Mouse (Mus musculus) embryonic facial prominence, embryonic 14.5 days (tissue): ENCODE measurements around the gene Pus10. TPM values are rescaled to one million over a fixed set of nuclear protein-coding genes. Genes with fewer than 3 reads are reported as not detected.
"Not testable (repeated sequence)": the region's sequence is repeated elsewhere in the genome, so short reads cannot be mapped to it uniquely, and the experiment has no call there.

ENCODE experiments used
- ATAC-seq: fragments of 200-750 bp; cut with Nextera tagmentation; 2 replicates; pipeline ENCODE4 v1.8.0; 2017; ENCODE audit warnings: low read depth, moderate number of reproducible peaks, moderate TSS enrichment
- DNase-seq: peaks from one replicate; pipeline ENCODE4 v3.0.0-alpha.2; 2015; ENCODE audit warnings: low spot score
- H3K27ac ChIP-seq: fragments of 300-500 bp; sonication (generic); replicated peaks from 2 replicates; pipeline ENCODE4 v1.5.1; 2014; ENCODE audit warnings: low read depth, mild to moderate bottlenecking, low read length, moderate library complexity
- H3K27me3 ChIP-seq: fragments of 300-500 bp; sonication (generic); replicated peaks from 2 replicates; pipeline ENCODE4 v1.6.1; 2014; ENCODE audit warnings: low read length; ENCODE audit not compliant: control insufficient read depth, insufficient read depth
- H3K36me3 ChIP-seq: fragments of 300-500 bp; sonication (generic); 2 replicates; pipeline ENCODE4 v1.6.1; 2014; ENCODE audit warnings: low read length, mixed read lengths; ENCODE audit not compliant: control insufficient read depth, insufficient read depth
- H3K4me1 ChIP-seq: fragments of 300-500 bp; sonication (generic); 2 replicates; pipeline ENCODE4 v1.6.1; 2014; ENCODE audit warnings: antibody characterized with exemption, low read length; ENCODE audit not compliant: control insufficient read depth, insufficient read depth
- H3K4me2 ChIP-seq: fragments of 300-500 bp; sonication (generic); 2 replicates; pipeline ENCODE4 v1.6.1; 2014; ENCODE audit warnings: low read depth, mild to moderate bottlenecking, low read length, moderate library complexity, mixed read lengths
- H3K4me3 ChIP-seq: fragments of 300-500 bp; sonication (generic); 2 replicates; pipeline ENCODE4 v1.5.1; 2014; ENCODE audit warnings: low read depth, mild to moderate bottlenecking, low read length
- H3K9ac ChIP-seq: fragments of 300-500 bp; sonication (generic); 2 replicates; pipeline ENCODE4 v1.6.1; 2014; ENCODE audit warnings: low read depth, mild to moderate bottlenecking, low read length, moderate library complexity, mixed read lengths
- H3K9me3 ChIP-seq: fragments of 300-500 bp; sonication (generic); 2 replicates; pipeline ENCODE4 v1.6.1; 2016; ENCODE audit warnings: low read length; ENCODE audit not compliant: control insufficient read depth
- WGBS: fragments of 180-500 bp; shearing (Covaris S2); extraction: QIAGEN DNeasy Blood & Tissue Kit; methylation state at CpG from one replicate; pipeline ENCODE4 v1.1.7; 2014; 5-methylcytosine and 5-hydroxymethylcytosine counted together
- polyA plus RNA-seq: library from polyadenylated mRNA; unstranded; fragments of >200 nt; fragmentation: Nextera tagmentation; extraction: Ambion mirVana; gene quantifications from 2 replicates; pipeline ENCODE4 v1.2.1, GENCODE M21; 2014

Pus10 gene
- polyA plus RNA-seq, 1 experiment from 2014 or later: 19.0 TPM

DNA sequence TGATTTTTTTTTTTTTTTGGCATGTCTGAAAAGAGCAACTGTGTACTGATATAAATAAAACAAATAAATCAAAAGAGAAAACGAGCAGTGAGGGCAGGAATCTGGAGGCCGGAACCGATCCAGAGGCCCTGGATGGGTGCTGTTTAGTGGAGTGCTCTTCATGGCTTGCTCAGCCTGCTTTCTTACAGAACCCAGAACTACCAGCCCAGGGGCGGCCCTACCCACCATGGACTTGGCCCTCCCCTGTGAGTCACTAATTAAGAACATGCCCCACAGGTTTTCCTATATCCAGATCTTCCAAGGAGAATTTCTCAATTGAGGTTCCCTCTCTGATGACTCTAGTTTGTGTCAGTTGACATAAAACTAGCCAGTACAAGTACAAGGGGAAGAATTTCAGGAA lies 80.6 kb downstream of the Pus10 start:
- Histone ChIP-seq H3K27me3 (no peaks in the 10 kb centered on the region), H3K36me3 (peaks cover 8% of the 10 kb centered on the region; the same call in 1 of the 2 replicates), H3K4me3 (no peak overlapping the region), H3K9me3 (no peaks in the 10 kb centered on the region), H3K27ac (no peak overlapping the region), H3K9ac (no peak overlapping the region), H3K4me2 (no peak overlapping the region), H3K4me1 (no peaks in the 10 kb centered on the region)
- 66% methylated on average over 4 of the region's 4 CpGs for WGBS
- no peak for ATAC-seq
- no peak for DNase-seq

DNA sequence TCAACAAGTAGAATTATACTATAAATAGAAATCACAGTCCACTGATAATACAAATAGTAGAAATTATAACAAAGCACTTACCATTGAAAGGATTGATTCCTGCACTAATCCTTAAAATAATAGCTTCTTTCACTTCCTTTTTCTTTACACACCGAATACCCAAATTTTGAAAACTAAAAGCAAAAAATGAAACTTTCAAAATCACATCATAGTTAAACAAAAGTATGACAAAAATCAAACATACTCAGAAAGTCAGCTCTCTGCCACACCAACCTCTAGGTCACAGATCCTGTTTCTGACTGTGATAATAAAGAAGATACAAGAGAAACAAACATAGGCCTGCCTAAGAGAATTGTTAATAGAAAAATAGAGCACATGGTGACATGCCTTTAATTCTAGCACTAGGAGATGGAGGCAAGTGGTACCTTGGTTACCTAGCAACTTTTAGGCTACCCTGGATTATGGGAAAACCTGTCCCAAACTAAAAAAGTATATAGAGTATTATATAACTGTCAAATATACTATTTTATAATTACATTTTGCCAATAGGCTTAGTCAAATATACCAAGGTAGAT lies 87.7 kb downstream of the Pus10 start:
- WGBS: 79% methylated on average over 1 of the region's 1 CpGs
- no peak overlapping the region for H3K9ac ChIP-seq
- no peak overlapping the region for H3K4me2 ChIP-seq

DNA sequence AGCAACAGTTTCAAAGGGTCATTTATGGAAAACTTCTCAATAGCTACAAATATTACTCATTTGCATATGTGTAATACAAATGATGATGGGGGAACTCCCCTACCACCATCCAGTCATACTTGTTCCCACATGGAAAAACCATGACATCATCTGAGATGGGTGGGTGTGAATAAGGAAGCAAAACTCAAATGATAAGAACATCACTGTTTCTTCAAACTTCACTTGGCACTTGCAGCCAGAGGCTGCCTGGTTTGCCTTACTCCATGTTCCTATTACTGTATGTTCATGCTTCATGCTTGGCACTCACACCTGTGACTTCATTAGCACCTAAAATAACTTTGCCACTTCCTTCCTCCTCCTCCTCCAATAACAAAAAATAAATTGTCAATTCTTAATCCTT lies 88.9 kb downstream of the Pus10 start:
- no peak overlapping the region for H3K9ac ChIP-seq
- H3K4me2 ChIP-seq: no peak overlapping the region
- no peaks in the 10 kb centered on the region for H3K4me1 ChIP-seq
- ATAC-seq (no peak), DNase-seq (no peak)
- no peaks in the 10 kb centered on the region for H3K27me3 ChIP-seq
- no peak overlapping the region for H3K27ac ChIP-seq
- no peaks in the 10 kb centered on the region for H3K9me3 ChIP-seq
- H3K36me3 ChIP-seq: no peaks in the 10 kb centered on the region
- no peak overlapping the region for H3K4me3 ChIP-seq

More for the DNA sequence above, 87.7 kb downstream of the Pus10 start:
- no peaks in the 10 kb centered on the region for H3K36me3 ChIP-seq
- no peak overlapping the region for H3K27ac ChIP-seq
- ATAC-seq (no peak), DNase-seq (no peak)
- H3K9me3 ChIP-seq: no peaks in the 10 kb centered on the region
- H3K4me3 ChIP-seq: no peak overlapping the region
- no peaks in the 10 kb centered on the region for H3K27me3 ChIP-seq
- no peaks in the 10 kb centered on the region for H3K4me1 ChIP-seq

DNA sequence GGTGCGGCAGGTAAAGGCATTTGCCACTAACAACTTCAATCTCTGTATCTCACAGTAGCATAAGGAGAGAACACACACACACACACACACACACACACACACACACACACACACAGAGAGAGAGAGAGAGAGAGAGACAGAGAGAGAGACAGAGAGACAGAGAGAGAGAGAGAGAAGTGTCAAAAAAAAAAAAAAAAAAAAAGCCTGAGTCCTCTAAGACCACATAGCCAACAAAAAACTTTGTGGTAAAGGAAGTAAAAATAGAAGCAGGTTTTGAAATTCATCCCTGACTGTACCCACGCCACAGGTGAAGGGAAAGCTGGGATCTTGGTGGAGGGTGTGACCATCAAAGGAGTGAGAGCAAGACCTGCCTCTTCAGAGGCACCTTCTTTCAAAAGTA lies 92.7 kb downstream of the Pus10 start:
- Histone ChIP-seq H3K4me1 (no peaks in the 10 kb centered on the region), H3K27me3 (no peaks in the 10 kb centered on the region), H3K27ac (no peak overlapping the region), H3K4me3 (no peak overlapping the region), H3K9ac (no peak overlapping the region), H3K9me3 (no peaks in the 10 kb centered on the region), H3K36me3 (no peaks in the 10 kb centered on the region), H3K4me2 (no peak overlapping the region)
- DNase-seq: no peak
- no peak for ATAC-seq
- 79% methylated on average over 2 of the region's 2 CpGs for WGBS

DNA sequence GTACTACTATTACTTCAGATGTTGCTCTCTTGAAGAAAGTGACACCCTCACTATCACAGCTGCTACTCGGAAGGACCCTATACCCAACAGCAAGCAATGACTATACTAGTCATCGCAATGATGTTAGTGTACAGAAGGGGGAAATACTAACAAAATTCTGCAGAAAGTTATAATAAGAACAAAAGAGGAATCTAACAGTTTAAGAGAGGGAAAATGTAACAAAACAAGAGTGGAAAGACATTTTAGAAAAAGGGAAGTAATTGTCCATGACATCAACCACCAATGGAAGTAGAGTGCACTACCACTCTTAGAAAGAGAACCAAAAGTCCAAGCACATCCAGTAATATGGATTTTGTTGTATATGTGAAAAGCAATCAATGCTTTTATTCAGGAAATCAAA lies 97.2 kb downstream of the Pus10 start:
- Histone ChIP-seq H3K4me2 (no peak overlapping the region), H3K9me3 (no peaks in the 10 kb centered on the region), H3K4me3 (no peak overlapping the region), H3K4me1 (no peaks in the 10 kb centered on the region), H3K27ac (no peak overlapping the region), H3K9ac (no peak overlapping the region), H3K36me3 (no peaks in the 10 kb centered on the region), H3K27me3 (no peaks in the 10 kb centered on the region)
- WGBS: 92% methylated on average over 2 of the region's 2 CpGs
- DNase-seq (no peak), ATAC-seq (no peak)

DNA sequence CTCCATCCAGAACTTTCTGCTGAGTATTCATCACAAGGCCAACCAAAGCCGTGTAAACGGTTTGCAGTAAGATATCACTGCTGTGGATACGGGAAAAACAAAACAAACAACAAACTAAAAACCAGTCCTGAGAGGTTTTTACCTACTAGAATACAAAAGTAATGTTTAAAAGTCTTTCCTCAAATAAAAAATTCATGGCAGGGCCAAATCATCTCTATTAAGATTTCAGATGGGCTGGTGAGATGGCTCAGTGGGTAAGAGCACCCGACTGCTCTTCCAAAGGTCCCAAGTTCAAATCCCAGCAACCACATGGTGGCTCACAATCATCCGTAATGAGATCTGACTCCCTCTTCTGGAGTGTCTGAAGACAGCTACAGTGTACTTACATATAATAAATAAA lies 101.9 kb downstream of the Pus10 start:
- H3K4me3 ChIP-seq, H3K4me2 ChIP-seq, H3K27me3 ChIP-seq, H3K36me3 ChIP-seq, DNase-seq, ATAC-seq, H3K9ac ChIP-seq, H3K27ac ChIP-seq, H3K4me1 ChIP-seq, H3K9me3 ChIP-seq: not testable (repeated sequence)
- 88% methylated on average over 4 of the region's 5 CpGs for WGBS

DNA sequence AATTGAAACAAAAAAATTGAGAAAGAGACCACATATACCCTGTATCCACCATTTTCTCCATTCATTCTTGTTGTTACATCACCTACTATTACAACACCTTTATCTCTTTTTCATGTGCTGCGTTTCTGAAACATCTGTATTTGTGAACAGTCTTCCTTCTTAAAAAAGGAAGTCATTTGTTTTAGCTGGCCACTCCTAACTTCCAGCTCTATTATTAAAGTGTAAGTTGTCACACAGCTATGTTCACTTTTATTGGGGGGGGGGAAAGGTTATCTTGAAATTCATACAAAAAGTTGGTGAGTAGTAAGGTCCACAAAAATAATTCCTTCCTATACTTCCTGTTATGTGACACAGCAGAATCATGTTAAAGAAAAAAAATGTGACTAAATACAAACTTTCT lies 102.5 kb downstream of the Pus10 start:
- Histone ChIP-seq H3K4me3 (no peak overlapping the region), H3K4me2 (no peak overlapping the region), H3K27me3 (no peaks in the 10 kb centered on the region), H3K27ac (no peak overlapping the region), H3K9ac (no peak overlapping the region), H3K4me1 (no peaks in the 10 kb centered on the region), H3K36me3 (no peaks in the 10 kb centered on the region), H3K9me3 (no peaks in the 10 kb centered on the region)
- ATAC-seq (no peak), DNase-seq (no peak)
- WGBS: 89% methylated on average over 1 of the region's 1 CpGs

DNA sequence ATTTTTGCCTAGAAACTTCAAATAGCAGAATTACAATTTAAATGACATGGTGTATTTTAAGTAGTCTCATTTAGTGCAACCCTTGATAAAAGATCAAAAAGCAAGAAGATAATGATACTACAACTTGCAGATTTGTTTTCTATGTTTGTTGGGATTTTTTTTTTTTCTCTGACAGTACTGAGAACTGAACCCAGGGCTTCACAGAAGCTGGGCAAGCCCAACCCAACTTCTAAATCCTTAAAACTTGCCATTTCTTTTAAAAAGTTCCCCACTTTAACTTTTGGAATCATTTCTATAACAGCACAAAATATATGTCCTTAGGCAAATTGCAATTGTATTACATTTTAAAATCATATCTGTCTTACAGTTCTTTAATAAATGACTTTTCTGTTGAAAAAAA lies 103.6 kb downstream of the Pus10 start:
- no peak for ATAC-seq
- no peaks in the 10 kb centered on the region for H3K27me3 ChIP-seq
- H3K4me3 ChIP-seq: no peak overlapping the region
- no peak overlapping the region for H3K27ac ChIP-seq
- no peak overlapping the region for H3K4me2 ChIP-seq
- H3K9ac ChIP-seq: no peak overlapping the region
- H3K9me3 ChIP-seq: no peaks in the 10 kb centered on the region
- DNase-seq: no peak
- no peaks in the 10 kb centered on the region for H3K4me1 ChIP-seq
- no peaks in the 10 kb centered on the region for H3K36me3 ChIP-seq

DNA sequence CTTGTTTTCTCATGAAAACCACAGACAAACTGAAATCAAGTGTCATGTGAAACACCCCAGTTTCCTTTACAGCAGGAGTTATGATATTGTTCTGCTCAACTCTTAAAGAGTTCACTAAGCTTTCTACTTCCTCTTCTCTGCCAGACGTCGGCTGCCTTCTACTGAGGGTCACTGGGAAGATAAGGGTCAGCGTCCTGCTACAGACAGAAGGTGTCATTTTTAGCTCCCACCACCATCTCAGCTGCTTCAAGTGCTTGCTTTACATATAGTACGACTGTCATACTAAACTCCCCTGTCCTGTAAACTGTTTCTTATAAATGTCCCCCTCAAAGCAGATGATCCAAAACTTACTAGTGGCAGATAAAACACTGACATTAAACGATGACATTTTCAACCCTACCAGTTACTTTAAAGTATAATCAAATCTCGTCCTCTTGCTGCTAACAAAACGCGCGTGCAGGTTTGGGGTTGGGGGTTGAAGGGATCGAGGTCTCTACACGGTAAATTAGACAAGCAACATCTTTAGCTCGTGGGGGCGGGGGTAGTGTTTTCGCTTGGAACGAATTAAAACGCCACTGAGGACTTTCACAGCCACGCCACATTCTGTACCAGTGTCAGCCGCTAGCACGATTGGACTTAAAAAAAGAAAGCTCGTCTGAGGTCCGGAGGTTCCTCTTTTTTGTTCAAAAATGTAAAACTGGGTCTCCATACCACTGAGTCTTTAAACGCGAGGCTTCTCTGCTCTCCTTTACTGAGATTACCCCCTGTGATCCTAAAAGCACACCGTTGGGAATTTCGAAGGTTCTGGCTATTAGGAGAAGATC lies 104.4 kb downstream of the Pus10 start:
- no peaks in the 10 kb centered on the region for H3K4me1 ChIP-seq
- peak overlapping the region; percentile 83 for H3K4me3 ChIP-seq
- peak; percentile 5 for ATAC-seq
- no peaks in the 10 kb centered on the region for H3K27me3 ChIP-seq
- under 1% methylated on average over 25 of the region's 25 CpGs for WGBS
- H3K9me3 ChIP-seq: no peaks in the 10 kb centered on the region
- peak; percentile 15 for DNase-seq
- H3K36me3 ChIP-seq: no peaks in the 10 kb centered on the region
- peak overlapping the region; percentile 86 for H3K4me2 ChIP-seq
- H3K9ac ChIP-seq: peak overlapping the region; percentile 85
- H3K27ac ChIP-seq: peak overlapping the region; percentile 92
